Mouse (Mus musculus) urinary bladder, postnatal 25 days (tissue): ENCODE results near the gene Olfr494.

Experiments
- DNase-seq: peaks from one replicate; pipeline ENCODE4 v3.0.0; 2022; ENCODE audit warnings: low spot score

Olfr494 gene

DNA sequence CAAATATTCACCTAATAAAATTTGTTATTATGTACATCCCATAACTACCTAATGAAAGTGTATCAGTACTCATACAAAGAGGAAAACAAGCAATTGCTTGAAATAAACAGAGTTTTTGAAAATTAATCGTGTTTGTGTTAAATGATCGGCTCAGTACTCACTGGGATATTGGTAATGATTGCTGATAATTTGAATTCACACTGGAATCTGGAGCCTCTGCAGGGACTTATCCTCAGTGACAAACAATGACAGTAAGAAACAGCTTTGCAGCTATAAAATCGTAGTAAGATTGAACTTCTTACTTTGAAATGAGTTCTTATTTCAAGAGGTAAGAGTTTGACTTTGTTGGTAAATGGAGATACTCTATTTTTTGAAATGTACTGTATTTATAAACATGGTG lies at the start of gene Olfr494:
TSS of gene Olfr494 (plus strand) at position 301 of the 400 bp plus-strand sequence.
- DNase-seq: no peak

DNA sequence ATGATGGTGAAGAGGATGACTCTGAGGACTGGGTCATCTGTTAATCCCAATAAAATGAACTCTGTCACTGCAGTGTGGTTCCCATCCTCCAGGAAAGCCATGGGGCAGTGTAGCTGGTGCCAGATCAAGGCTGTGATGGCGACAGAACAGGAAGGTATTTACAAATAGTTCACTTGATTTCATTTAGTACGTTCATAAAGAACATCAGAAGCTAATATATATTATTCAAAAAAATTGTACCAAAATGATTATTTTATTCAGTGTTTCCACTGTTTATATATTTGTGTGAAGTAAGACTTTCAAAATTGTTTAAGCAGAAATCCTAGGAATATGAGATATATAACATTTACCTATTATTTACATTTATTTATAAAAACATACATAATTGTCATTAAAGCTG lies 41.6 kb upstream of the Olfr494 start, which contains the start of gene Olfr492:
TSS of gene Olfr492 (minus strand) at position 101 of the 400 bp plus-strand sequence.
- DNase-seq: no peak

DNA sequence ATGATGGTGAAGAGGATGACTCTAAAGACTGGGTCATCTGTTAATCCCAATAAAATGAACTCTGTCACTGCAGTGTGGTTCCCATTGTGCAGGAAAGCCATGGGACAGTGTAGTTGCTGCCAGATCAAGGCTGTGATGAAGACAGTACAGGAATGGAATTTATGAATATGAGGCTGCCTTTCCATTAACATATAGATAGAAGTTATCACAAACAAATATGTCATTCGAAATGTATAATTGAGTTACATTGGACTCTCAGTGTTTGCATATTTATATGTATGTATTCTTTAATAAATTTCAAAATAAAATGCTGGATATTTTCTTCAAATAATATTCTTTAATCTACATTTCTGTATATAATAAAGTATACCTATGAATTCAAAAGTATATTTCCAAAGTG lies 18.3 kb upstream of the Olfr494 start, which contains the start of gene Olfr493:
TSS of gene Olfr493 (minus strand) at position 101 of the 400 bp plus-strand sequence.
- no peak for DNase-seq

DNA sequence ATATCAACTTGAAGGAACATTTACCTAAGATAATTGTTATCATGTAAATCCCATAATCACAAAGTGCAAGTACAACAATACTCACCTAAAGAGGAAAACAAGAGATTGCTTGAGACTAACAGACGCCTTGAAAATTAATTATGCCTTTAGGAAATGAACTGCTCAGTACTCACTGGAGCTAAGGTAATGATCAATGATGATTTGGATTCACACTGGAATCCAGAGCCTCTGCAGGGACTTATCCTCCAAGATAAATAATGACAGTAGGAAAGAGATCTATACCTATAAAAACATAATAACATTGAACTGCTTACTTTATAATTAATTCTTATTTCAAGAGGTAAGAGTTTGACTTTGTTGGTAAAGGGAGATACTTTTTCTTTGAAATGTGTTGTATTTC lies 27.7 kb downstream of the Olfr494 start, which contains the start of gene Olfr495:
TSS of gene Olfr495 (plus strand) at position 301 of the 400 bp plus-strand sequence.
- DNase-seq: no peak
